ENCODE assay signal across 19 mouse cellular contexts in the genomic region with DNA sequence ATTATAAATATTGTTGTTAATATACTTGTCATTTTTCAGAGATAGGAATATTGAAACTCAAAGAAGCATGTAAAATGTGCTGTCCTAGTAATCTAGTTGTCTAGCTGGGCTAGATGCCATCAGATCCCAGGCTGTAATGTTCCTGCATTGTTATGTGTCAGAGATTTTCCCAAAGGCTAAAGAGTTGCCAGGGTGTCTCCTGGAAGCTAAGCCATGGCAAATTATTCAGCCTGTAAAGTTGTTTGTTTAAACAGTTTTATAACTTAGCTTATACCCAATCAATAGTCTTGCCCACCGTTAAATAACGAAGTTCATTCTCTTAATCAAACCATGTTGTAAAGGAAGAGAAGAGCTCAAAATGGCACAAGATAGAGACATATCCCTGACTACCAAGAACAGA.
DNase-seq lines count a peak whose midpoint lies in the region; ATAC-seq and TF ChIP-seq lines count a peak whose summit lies in the region.
"Had no signal": no experiment of that assay in that cellular context is flagged by ENCODE, and none has a peak within 500 bp of the region (broad histone marks: within the 10 kb centered on the region; RNA-seq: fewer than 3 reads in every experiment).

No protein-coding gene starts in this region.

- no peak overlapping the region for H3K4me3 ChIP-seq in liver, adult 2 months (ENCODE audit: insufficient read depth, low read depth, low read length)
- H3K4me3 ChIP-seq in midbrain, embryonic 16.5 days (ENCODE audit: low read depth, low read length) = no peak overlapping the region
- H3K4me3 ChIP-seq in neural tube, embryonic 14.5 days (ENCODE audit: low read depth, low read length) = no peak overlapping the region
- H3K4me3 ChIP-seq: embryonic facial prominence, embryonic 13.5 days; heart, embryonic 15.5 days; left cerebral cortex, adult 2 months; limb, embryonic 10.5 days had no signal

- no peaks in the 10 kb centered on the region for H3K36me3 ChIP-seq in liver, adult 2 months (ENCODE audit: control insufficient read depth, insufficient read depth, low read length)
- no peaks in the 10 kb centered on the region for H3K36me3 ChIP-seq in midbrain, embryonic 16.5 days (ENCODE audit: control insufficient read depth, insufficient read depth, low read length)
- no peaks in the 10 kb centered on the region for H3K36me3 ChIP-seq in neural tube, embryonic 14.5 days (ENCODE audit: control insufficient read depth, insufficient read depth, low read length)
- H3K36me3 ChIP-seq: embryonic facial prominence, embryonic 13.5 days; G1E; heart, embryonic 15.5 days; limb, embryonic 10.5 days had no signal

- TF ChIP-seq CTCF in liver, adult 2 months (IDR thresholded peaks at IDR 0.05; ENCODE audit: low read depth, low read length) = no peak

- H3K9ac ChIP-seq in liver, adult 2 months (ENCODE audit: low read depth, low read length) = no peak overlapping the region
- no peak overlapping the region for H3K9ac ChIP-seq in midbrain, embryonic 16.5 days (ENCODE audit: low read depth, low read length)
- H3K9ac ChIP-seq in neural tube, embryonic 14.5 days (replicated peaks; ENCODE audit: low read depth, low read length) = no peak overlapping the region
- H3K9ac ChIP-seq: embryonic facial prominence, embryonic 13.5 days; forebrain, postnatal 0 days; heart, embryonic 15.5 days; liver, postnatal 0 days had no signal

- ATAC-seq in midbrain, embryonic 16.5 days = 0 out of 2 replicates have a peak, but pooled peaks have one; percentile 44
- no peak for ATAC-seq in neural tube, embryonic 14.5 days (ENCODE audit: low read depth)

- WGBS in liver, adult 2 months = 76% methylated on average over 2 of the region's 2 CpGs
- WGBS in midbrain, embryonic 16.5 days = 76% methylated on average over 2 of the region's 2 CpGs
- 51% methylated on average over 2 of the region's 2 CpGs for WGBS in neural tube, embryonic 14.5 days

- no peaks in the 10 kb centered on the region for H3K27me3 ChIP-seq in liver, adult 2 months (ENCODE audit: control insufficient read depth, insufficient read depth, low read length)
- no peaks in the 10 kb centered on the region for H3K27me3 ChIP-seq in midbrain, embryonic 16.5 days (ENCODE audit: control insufficient read depth, insufficient read depth, low read depth, low read length)
- H3K27me3 ChIP-seq in neural tube, embryonic 14.5 days (ENCODE audit: control insufficient read depth, insufficient read depth, low read length) = no peaks in the 10 kb centered on the region
- H3K27me3 ChIP-seq: CH12.LX; embryonic facial prominence, embryonic 13.5 days; heart, embryonic 15.5 days had no signal

- DNase-seq in gastrocnemius, adult 18-20 months (ENCODE audit: low spot score) = peak; percentile 28
- DNase-seq in gastrocnemius, postnatal 36 days = no peak
- DNase-seq in liver, adult 2 months (ENCODE audit: extremely low read depth, low read depth, low spot score) = peak; percentile 19
- no peak for DNase-seq in liver
- no peak for DNase-seq in left cerebral cortex, postnatal 14 days (ENCODE audit: low spot score in 2 of 2)
- DNase-seq: B cell, adult 2 months; spleen, adult 18-20 months had no signal

- no peak for TF ChIP-seq POLR2A in liver, adult 2 months (IDR thresholded peaks at IDR 0.05; ENCODE audit: extremely low read depth, insufficient read depth, low read length)

- H3K9me3 ChIP-seq in midbrain, embryonic 16.5 days (replicated peaks; ENCODE audit: control insufficient read depth, low read length, poor library complexity, severe bottlenecking) = no peaks in the 10 kb centered on the region
- H3K9me3 ChIP-seq in neural tube, embryonic 14.5 days (ENCODE audit: control insufficient read depth, low read length) = no peaks in the 10 kb centered on the region
- H3K9me3 ChIP-seq: embryonic facial prominence, embryonic 13.5 days; G1E; heart, embryonic 15.5 days; limb, embryonic 10.5 days had no signal

- peaks cover 4% of the 10 kb centered on the region; the same call in 1 of the 2 replicates for H3K4me1 ChIP-seq in liver, adult 2 months (ENCODE audit: control insufficient read depth, insufficient read depth, low read length)
- peaks cover 7% of the 10 kb centered on the region for H3K4me1 ChIP-seq in midbrain, embryonic 16.5 days (ENCODE audit: control insufficient read depth, insufficient read depth, low read length)
- H3K4me1 ChIP-seq in neural tube, embryonic 14.5 days (ENCODE audit: control insufficient read depth, insufficient read depth, low read length) = no peaks in the 10 kb centered on the region

- intact Hi-C loops in gastrocnemius, postnatal 36 days (cut with DNase I) = no loop called here
- intact Hi-C loops in left cerebral cortex, postnatal 14 days (cut with DNase I) = no loop called here

- no peak overlapping the region for H3K4me2 ChIP-seq in midbrain, embryonic 16.5 days (ENCODE audit: low read length)
- H3K4me2 ChIP-seq in neural tube, embryonic 14.5 days (ENCODE audit: low read depth, low read length) = no peak overlapping the region
- H3K4me2 ChIP-seq: embryonic facial prominence, embryonic 13.5 days; heart, embryonic 15.5 days; liver, embryonic 11.5 days had no signal

- no peak overlapping the region for H3K27ac ChIP-seq in liver, adult 2 months (replicated peaks; ENCODE audit: insufficient read depth, low read depth, low read length)
- H3K27ac ChIP-seq in midbrain, embryonic 16.5 days (ENCODE audit: low read length) = no peak overlapping the region
- H3K27ac ChIP-seq in neural tube, embryonic 14.5 days (ENCODE audit: low read depth, low read length) = peak overlapping the region; percentile 45; the same call in 1 of the 2 replicates
- H3K27ac ChIP-seq: embryonic facial prominence, embryonic 13.5 days; heart, embryonic 15.5 days; left cerebral cortex, adult 2 months; limb, embryonic 10.5 days; macrophage had no signal

- H3K79me2 ChIP-seq in liver, adult 2 months (ENCODE audit: control insufficient read depth, insufficient read depth, low read length) = no peaks in the 10 kb centered on the region

Comparison
In these comparisons a context has a peak if more than half of its experiments do, and no peak if none do; other contexts are left out.
1. DNase-seq: peak in gastrocnemius, adult 18-20 months (single experiment) and liver, adult 2 months (single experiment); none in gastrocnemius, postnatal 36 days (0 of 2), liver (single experiment) and left cerebral cortex, postnatal 14 days (0 of 2).